Comparison of ENCODE assay signal across 8 mouse cellular contexts in genomic region chr11:49203129-49203768, GRCm38 (mm10). TPM values are rescaled to one million over a fixed set of nuclear protein-coding genes. Genes with fewer than 3 reads are reported as not detected.
DNase-seq lines count a peak whose midpoint lies in the region; ATAC-seq lines count a peak whose summit lies in the region.

Gene Zfp62, plus strand, starts transcription at chr11:49203292.

- H3K9me3 ChIP-seq in hindbrain, embryonic 14.5 days (ENCODE audit: control insufficient read depth, low read length): no peaks in the 10 kb centered on the region

- peaks cover 22% of the 10 kb centered on the region for H3K4me1 ChIP-seq in hindbrain, embryonic 14.5 days (replicated peaks; ENCODE audit: control insufficient read depth, insufficient read depth, low read length)

- no peaks in the 10 kb centered on the region for H3K27me3 ChIP-seq in hindbrain, embryonic 14.5 days (ENCODE audit: control insufficient read depth, insufficient read depth, low read length)

- 0% methylated on average over 42 of the region's 47 CpGs for WGBS in hindbrain, embryonic 14.5 days

- peak within 1 kb of the TSS; percentile 95 for H3K4me2 ChIP-seq in hindbrain, embryonic 14.5 days (replicated peaks)

- peak; percentile 96 for DNase-seq in NIH3T3 (ENCODE audit: low read depth)
- peak; percentile 94 to 96 for DNase-seq in cerebellum, postnatal 10 days
- peak; percentile 84 for DNase-seq in frontal cortex, postnatal 14 days (ENCODE audit: low spot score in 2 of 2)
- DNase-seq in hindbrain, embryonic 14.5 days (ENCODE audit: low spot score): peak; percentile 93
- DNase-seq in layer of hippocampus, postnatal 36 days: peak; percentile 92 to 94
- DNase-seq in lung, postnatal 36 days: peak; percentile 96
- peak; percentile 96 for DNase-seq in retina, postnatal 1 day
- DNase-seq in urinary bladder, adult 18-20 months (ENCODE audit: low spot score in 2 of 2): peak; percentile 90 to 95

- peak within 1 kb of the TSS; percentile 98 for H3K27ac ChIP-seq in hindbrain, embryonic 14.5 days

- H3K9ac ChIP-seq in hindbrain, embryonic 14.5 days: peak within 1 kb of the TSS; percentile 97

- H3K36me3 ChIP-seq in hindbrain, embryonic 14.5 days (replicated peaks; ENCODE audit: control insufficient read depth, insufficient read depth): peaks cover 6% of the 10 kb centered on the region

- peak within 1 kb of the TSS; percentile 90 for H3K4me3 ChIP-seq in hindbrain, embryonic 14.5 days (replicated peaks; ENCODE audit: low read length)

- ATAC-seq in hindbrain, embryonic 14.5 days (ENCODE audit: low FRiP score): peak; percentile 94

RNA-seq across cellular contexts. Expression of gene Zfp62, which starts in this region (rescaled TPM):
- polyA plus RNA-seq in hindbrain, embryonic 14.5 days (2014; fragmentation: Nextera tagmentation; extraction: Ambion mirVana): 46.8 and 48.2 TPM in 2 replicates
- 10 to 100 TPM; 45.0 to 48.7 TPM for total RNA-seq in layer of hippocampus, postnatal 36 days (2021)

Comparison
In these comparisons a context has a peak if more than half of its experiments do, and no peak if none do; other contexts are left out.
1. Peak in every context shown above with its lines: DNase-seq, ATAC-seq, H3K4me3 ChIP-seq and H3K27ac ChIP-seq.